Mouse (Mus musculus): ENCODE results near the gene Polr1e. TPM values are rescaled to one million over a fixed set of nuclear protein-coding genes. Genes with fewer than 3 reads are reported as not detected.

The Polr1e gene
- polyA plus RNA-seq, 1 experiment from 2014 or later = 35.9 TPM

GRCm38 (mm10) chr4:45011581-45012104, 6.7 kb upstream of the Polr1e start:
- Histone ChIP-seq H3K4me2 (replicated peaks) (peak overlapping the region; percentile 55), H3K9ac (peak overlapping the region; percentile 66), H3K27me3 (replicated peaks) (no peaks in the 10 kb centered on the region), H3K4me3 (replicated peaks) (peak overlapping the region; percentile 57), H3K9me3 (no peaks in the 10 kb centered on the region), H3K4me1 (replicated peaks) (peaks cover 19% of the 10 kb centered on the region), H3K36me3 (no peaks in the 10 kb centered on the region), H3K27ac (peak overlapping the region; percentile 89)
- WGBS = under 1% methylated on average over 31 of the region's 31 CpGs
- ATAC-seq = peak; percentile 72

- peak within 1 kb of the TSS; percentile 66 for H3K4me2 ChIP-seq (replicated peaks)
- WGBS = under 1% methylated on average over 63 of the region's 63 CpGs
- peaks cover 19% of the 10 kb centered on the region for H3K4me1 ChIP-seq (replicated peaks)
- no peaks in the 10 kb centered on the region for H3K36me3 ChIP-seq
- H3K9ac ChIP-seq = peak within 1 kb of the TSS; percentile 66
- ATAC-seq = peak; percentile 98
- H3K27ac ChIP-seq = peak within 1 kb of the TSS; percentile 89
- no peaks in the 10 kb centered on the region for H3K9me3 ChIP-seq
- peak within 1 kb of the TSS; percentile 57 for H3K4me3 ChIP-seq (replicated peaks)
- H3K27me3 ChIP-seq (replicated peaks) = no peaks in the 10 kb centered on the region
These were observed 6.0 kb upstream of the Polr1e start, which contains the start of gene Zbtb5 for GRCm38 (mm10) chr4:45012105-45012975. Gene Zbtb5, minus strand, starts transcription at chr4:45012412.

- Histone ChIP-seq H3K4me1 (replicated peaks) (peaks cover 19% of the 10 kb centered on the region), H3K4me2 (replicated peaks) (peak overlapping the region; percentile 66), H3K9me3 (no peaks in the 10 kb centered on the region), H3K36me3 (no peaks in the 10 kb centered on the region), H3K4me3 (replicated peaks) (peak overlapping the region; percentile 57), H3K9ac (peak overlapping the region; percentile 63), H3K27me3 (replicated peaks) (no peaks in the 10 kb centered on the region), H3K27ac (peak overlapping the region; percentile 83)
- no peak for ATAC-seq
- WGBS = 1% methylated on average over 13 of the region's 13 CpGs
These were observed 5.4 kb upstream of the Polr1e start for GRCm38 (mm10) chr4:45013031-45013431.

GRCm38 (mm10) chr4:45013537-45013936, 4.8 kb upstream of the Polr1e start:
- no peaks in the 10 kb centered on the region for H3K9me3 ChIP-seq
- H3K27ac ChIP-seq = no peak overlapping the region
- peaks cover 19% of the 10 kb centered on the region for H3K4me1 ChIP-seq (replicated peaks)
- peak overlapping the region; percentile 63 for H3K9ac ChIP-seq
- 2% methylated on average over 2 of the region's 2 CpGs for WGBS
- H3K27me3 ChIP-seq (replicated peaks) = no peaks in the 10 kb centered on the region
- peak overlapping the region; percentile 66 for H3K4me2 ChIP-seq (replicated peaks)
- peak overlapping the region; percentile 57 for H3K4me3 ChIP-seq (replicated peaks)
- H3K36me3 ChIP-seq = no peaks in the 10 kb centered on the region
- ATAC-seq = no peak

- no peak for ATAC-seq
- H3K4me2 ChIP-seq (replicated peaks) = no peak overlapping the region
- no peaks in the 10 kb centered on the region for H3K27me3 ChIP-seq (replicated peaks)
- H3K9ac ChIP-seq = no peak overlapping the region
- H3K9me3 ChIP-seq = no peaks in the 10 kb centered on the region
- peaks cover 20% of the 10 kb centered on the region for H3K4me1 ChIP-seq (replicated peaks)
- H3K4me3 ChIP-seq (replicated peaks) = no peak overlapping the region
- WGBS = 11% methylated on average over 3 of the region's 3 CpGs
- no peaks in the 10 kb centered on the region for H3K36me3 ChIP-seq
- no peak overlapping the region for H3K27ac ChIP-seq
These were observed 2.8 kb upstream of the Polr1e start for GRCm38 (mm10) chr4:45015615-45016014.

GRCm38 (mm10) chr4:45019009-45019408, 626 bp downstream of the Polr1e start:
- Histone ChIP-seq H3K9me3 (no peaks in the 10 kb centered on the region), H3K4me1 (replicated peaks) (peaks cover 9% of the 10 kb centered on the region; the same call in 1 of the 2 replicates), H3K27ac (no peak overlapping the region), H3K36me3 (no peaks in the 10 kb centered on the region), H3K27me3 (replicated peaks) (no peaks in the 10 kb centered on the region), H3K9ac (peak overlapping the region; percentile 58), H3K4me2 (replicated peaks) (peak overlapping the region; percentile 90), H3K4me3 (replicated peaks) (peak overlapping the region; percentile 63)
- WGBS = 1% methylated on average over 14 of the region's 14 CpGs
- no peak for ATAC-seq

GRCm38 (mm10) chr4:45026459-45026858, 8.1 kb downstream of the Polr1e start:
- no peak overlapping the region for H3K4me3 ChIP-seq (replicated peaks)
- ATAC-seq = no peak
- peaks cover 6% of the 10 kb centered on the region for H3K36me3 ChIP-seq
- no peaks in the 10 kb centered on the region for H3K27me3 ChIP-seq (replicated peaks)
- no peaks in the 10 kb centered on the region for H3K9me3 ChIP-seq
- H3K27ac ChIP-seq = no peak overlapping the region
- H3K4me2 ChIP-seq (replicated peaks) = no peak overlapping the region
- H3K9ac ChIP-seq = no peak overlapping the region
- H3K4me1 ChIP-seq (replicated peaks) = no peaks in the 10 kb centered on the region
- 96% methylated on average over 4 of the region's 4 CpGs for WGBS

GRCm38 (mm10) chr4:45032586-45032985, 14.2 kb downstream of the Polr1e start:
- H3K9me3 ChIP-seq = no peaks in the 10 kb centered on the region
- no peak overlapping the region for H3K27ac ChIP-seq
- peaks cover 6% of the 10 kb centered on the region for H3K36me3 ChIP-seq
- H3K9ac ChIP-seq = no peak overlapping the region
- H3K4me3 ChIP-seq (replicated peaks) = no peak overlapping the region
- peaks cover 5% of the 10 kb centered on the region; the same call in 1 of the 2 replicates for H3K4me1 ChIP-seq (replicated peaks)
- no peak for ATAC-seq
- no peaks in the 10 kb centered on the region for H3K27me3 ChIP-seq (replicated peaks)
- WGBS = 90% methylated on average over 9 of the region's 9 CpGs
- H3K4me2 ChIP-seq (replicated peaks) = no peak overlapping the region

GRCm38 (mm10) chr4:45034693-45035628, 16.6 kb downstream of the Polr1e start:
- Histone ChIP-seq H3K9me3 (no peaks in the 10 kb centered on the region), H3K9ac (no peak overlapping the region), H3K27me3 (replicated peaks) (no peaks in the 10 kb centered on the region), H3K4me1 (replicated peaks) (peaks cover 5% of the 10 kb centered on the region; the same call in 1 of the 2 replicates), H3K4me3 (replicated peaks) (no peak overlapping the region), H3K27ac (no peak overlapping the region), H3K4me2 (replicated peaks) (peak overlapping the region; percentile 5; the same call in 1 of the 2 replicates), H3K36me3 (no peaks in the 10 kb centered on the region; the same call in 1 of the 2 replicates)
- WGBS = 52% methylated on average over 16 of the region's 16 CpGs
- peak; percentile 83 for ATAC-seq

GRCm38 (mm10) chr4:45036048-45036447, 17.7 kb downstream of the Polr1e start:
- Histone ChIP-seq H3K36me3 (peaks cover 4% of the 10 kb centered on the region; the same call in 1 of the 2 replicates), H3K9me3 (no peaks in the 10 kb centered on the region), H3K4me3 (replicated peaks) (no peak overlapping the region), H3K4me1 (replicated peaks) (peaks cover 5% of the 10 kb centered on the region; the same call in 1 of the 2 replicates), H3K4me2 (replicated peaks) (no peak overlapping the region), H3K9ac (no peak overlapping the region), H3K27me3 (replicated peaks) (no peaks in the 10 kb centered on the region), H3K27ac (no peak overlapping the region)
- 90% methylated on average over 10 of the region's 10 CpGs for WGBS
- no peak for ATAC-seq

- Histone ChIP-seq H3K9me3 (no peaks in the 10 kb centered on the region), H3K27ac (no peak overlapping the region), H3K36me3 (peaks cover 4% of the 10 kb centered on the region; the same call in 1 of the 2 replicates), H3K4me3 (replicated peaks) (no peak overlapping the region), H3K4me1 (replicated peaks) (peaks cover 5% of the 10 kb centered on the region; the same call in 1 of the 2 replicates), H3K9ac (no peak overlapping the region), H3K27me3 (replicated peaks) (no peaks in the 10 kb centered on the region), H3K4me2 (replicated peaks) (no peak overlapping the region)
- 89% methylated on average over 5 of the region's 5 CpGs for WGBS
- ATAC-seq = no peak
These were observed 18.2 kb downstream of the Polr1e start for GRCm38 (mm10) chr4:45036571-45036970.

All from intestine, embryonic 15.5 days (tissue).